Mouse (Mus musculus) liver, adult 2 months (tissue): ENCODE results near the gene Gm20671.

Experiments used
- CTCF ChIP-seq: fragments of 200-500 bp; IDR thresholded peaks from 2 replicates; pipeline ENCODE4 v1.5.1; 2011; ENCODE audit warnings: low read depth, low read length, control low read depth
- POLR2A ChIP-seq: fragments of 200-500 bp; IDR thresholded peaks from 2 replicates; pipeline ENCODE4 v1.6.1; 2011; ENCODE audit warnings: low read length, control low read depth; ENCODE audit not compliant: insufficient read depth; ENCODE audit errors: extremely low read depth

DNA sequence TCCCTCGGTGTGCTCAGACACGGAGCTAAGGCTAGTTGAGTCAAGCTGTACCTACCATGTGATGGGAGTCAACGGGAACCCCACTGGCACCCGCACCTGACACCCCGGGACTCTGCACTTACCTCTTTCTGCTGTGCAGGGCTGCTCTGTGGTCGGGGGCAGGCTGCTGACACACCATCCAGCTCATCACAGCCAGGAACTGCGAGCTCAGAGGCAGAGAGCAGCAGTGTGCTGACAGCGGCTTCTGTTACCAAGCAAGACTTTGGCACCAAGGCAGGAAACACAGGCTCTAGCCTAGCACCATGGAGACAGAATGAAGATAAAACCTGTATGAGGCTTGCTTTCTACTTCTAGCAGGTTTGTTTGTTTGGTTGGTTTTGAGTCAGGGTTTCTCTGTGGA is 6.4 kb downstream of the Gm20671 start:
- no peak for TF ChIP-seq POLR2A
- TF ChIP-seq CTCF = no peak
